Mouse (Mus musculus) C2C12 (cell line): ENCODE data around the gene Klf6.

ENCODE experiments used
- CEBPB ChIP-seq: IDR thresholded peaks from one replicate; pipeline ENCODE4 v1.6.1; 2011; ENCODE audit warnings: low read depth, mild to moderate bottlenecking, control low read depth, moderate library complexity
- CTCF ChIP-seq: IDR thresholded peaks from one replicate; pipeline ENCODE4 v1.5.1; 2011; ENCODE audit not compliant: control insufficient read depth, insufficient read depth, insufficient read length
- FOSL1 ChIP-seq: IDR thresholded peaks from one replicate; pipeline ENCODE4 v1.8.0; 2011; ENCODE audit warnings: mild to moderate bottlenecking, low read length; ENCODE audit not compliant: poor library complexity, insufficient read depth, severe bottlenecking
- USF1 ChIP-seq: IDR thresholded peaks from one replicate; pipeline ENCODE4 v1.6.1; 2011; ENCODE audit warnings: low read depth, mild to moderate bottlenecking, control low read depth, moderate library complexity

DNA sequence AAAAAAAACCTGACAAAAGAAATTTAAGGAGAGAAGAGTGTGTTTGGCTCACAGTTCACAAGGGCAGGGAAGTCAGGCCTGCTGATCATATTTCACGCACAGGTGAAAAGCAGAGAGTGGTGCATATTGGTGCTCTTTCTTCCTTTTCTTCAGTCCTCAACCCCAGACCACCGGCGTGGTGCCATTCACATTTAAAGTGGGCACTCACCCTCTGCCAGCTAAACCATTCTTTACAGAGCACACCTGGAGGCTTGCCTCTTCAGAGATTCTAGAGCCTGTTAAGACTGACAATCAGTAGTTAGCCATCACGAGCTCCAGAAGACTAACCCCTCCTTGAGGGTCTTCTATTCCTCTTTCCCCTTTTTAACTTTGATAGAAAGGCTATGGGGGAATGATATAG lies 17.5 kb downstream of the Klf6 start:
- TF ChIP-seq CTCF (no peak), USF1 (no peak), CEBPB (no peak), FOSL1 (no peak)
